Mouse (Mus musculus) 416B (cell line): ENCODE data around the gene Pik3cd.

Experiments
- DNase-seq: peaks from one replicate; pipeline ENCODE4 v3.0.0; 2011; ENCODE audit warnings: low read depth

Pik3cd gene

GRCm38 (mm10) chr4:149724916-149725470 lies 22.6 kb upstream of the Pik3cd start:
- no peak for DNase-seq

DNA sequence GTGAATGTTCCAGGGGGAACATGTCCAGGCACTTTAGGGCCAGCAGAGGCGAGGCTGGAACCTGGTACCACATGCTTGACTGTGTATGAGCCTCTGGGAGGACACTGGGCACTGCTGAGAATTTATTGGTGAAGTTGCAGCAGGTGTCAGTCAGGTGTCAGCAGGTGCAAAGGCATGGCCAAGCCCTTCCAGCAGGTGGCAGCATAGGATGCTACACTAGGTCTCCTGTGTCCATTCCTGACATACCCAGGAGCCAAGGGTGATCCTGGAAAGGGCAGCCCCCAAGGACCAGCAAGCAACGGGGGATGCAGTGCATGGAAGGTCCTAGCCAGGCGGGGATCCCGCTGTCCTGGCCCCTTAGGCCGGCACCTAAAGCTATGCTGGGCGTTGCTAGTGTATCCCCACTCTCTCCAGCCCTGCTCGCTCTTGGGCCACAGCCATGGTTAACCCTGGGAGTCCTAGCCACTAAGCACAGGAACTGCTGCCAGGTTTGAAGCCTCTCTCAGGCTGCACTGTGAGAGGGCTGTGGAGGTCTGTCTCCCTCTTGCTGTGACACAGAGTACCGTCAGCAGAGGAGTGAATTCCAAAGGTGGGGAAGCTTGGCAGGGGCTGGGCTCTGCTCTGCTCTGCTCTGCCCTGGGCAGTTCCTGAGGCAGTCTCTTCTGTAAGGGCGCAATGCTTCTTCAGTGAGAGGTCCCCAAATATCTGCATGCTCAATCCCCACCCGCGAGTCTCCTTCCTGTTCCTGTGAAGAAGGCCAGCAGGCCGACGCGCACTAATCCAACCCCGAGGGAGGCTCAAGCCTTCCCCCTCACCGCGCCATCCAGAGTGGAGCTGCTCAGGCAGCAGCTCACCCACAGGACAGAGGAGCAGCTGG lies 21.7 kb upstream of the Pik3cd start:
- peak; percentile 33 for DNase-seq

DNA sequence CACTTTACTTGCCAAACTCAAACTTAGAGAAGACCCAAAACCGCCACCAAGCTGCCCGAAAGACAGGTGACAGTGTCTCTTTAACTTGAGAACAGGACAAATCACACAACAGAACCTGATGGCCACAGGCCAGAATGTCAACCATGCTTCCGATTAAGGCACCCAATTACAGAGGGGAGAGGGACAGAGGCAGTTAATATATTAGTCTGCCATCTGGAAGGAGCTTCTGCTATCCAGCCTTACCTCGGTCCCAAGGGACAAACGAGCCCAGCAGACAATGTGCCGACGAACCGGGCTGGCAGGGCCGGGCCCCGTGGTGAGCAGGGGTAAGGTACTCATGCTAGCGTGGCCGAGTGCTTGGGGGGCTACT lies 20.6 kb upstream of the Pik3cd start:
- DNase-seq, result no peak

- no peak for DNase-seq
Observed at GRCm38 (mm10) chr4:149722104-149723020, 20.0 kb upstream of the Pik3cd start.

GRCm38 (mm10) chr4:149721163-149721562 lies 18.8 kb upstream of the Pik3cd start:
- no peak for DNase-seq

DNA sequence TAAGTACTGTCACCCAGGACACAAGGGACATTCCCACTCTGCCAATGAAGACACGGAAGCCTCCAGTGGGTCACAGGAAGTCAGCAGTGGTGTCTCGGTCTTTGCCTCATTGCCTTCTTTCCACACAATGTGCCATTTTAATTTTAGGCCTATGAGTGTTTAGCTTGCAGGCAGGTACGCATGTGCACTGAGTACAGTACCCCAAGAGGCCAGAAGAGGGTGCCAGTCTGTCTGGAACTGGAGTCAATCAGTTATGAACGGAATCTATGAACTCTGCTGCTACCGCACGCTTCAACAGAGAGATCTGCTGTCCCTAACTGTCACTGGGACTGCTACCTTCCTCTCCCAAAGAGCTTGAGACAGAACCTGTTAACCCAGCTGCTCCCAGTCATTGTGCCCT lies 17.3 kb upstream of the Pik3cd start:
- DNase-seq, result peak; percentile 51

DNA sequence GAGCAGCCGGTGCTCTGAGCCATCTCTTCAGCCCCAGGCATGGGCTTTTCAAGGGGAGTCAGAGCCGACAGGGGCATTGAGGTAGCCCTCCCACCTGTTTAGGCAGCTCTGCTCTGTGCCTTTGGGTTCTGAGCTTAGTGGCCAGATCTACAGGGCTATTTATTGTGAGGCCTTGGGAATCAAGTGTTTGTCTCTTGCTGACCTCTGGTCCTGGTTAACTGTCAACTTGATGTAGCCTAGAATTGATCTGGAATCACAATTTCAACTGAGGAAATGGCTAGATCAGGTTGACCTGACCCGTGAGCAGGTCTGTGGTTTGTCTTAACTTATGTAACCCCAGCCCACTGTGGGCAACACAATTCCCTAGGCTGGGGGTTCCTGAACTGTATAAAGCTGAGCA lies 12.2 kb upstream of the Pik3cd start:
- DNase-seq, result no peak

- peak; percentile 52 for DNase-seq
Observed at GRCm38 (mm10) chr4:149711955-149712354, 9.6 kb upstream of the Pik3cd start.

- no peak for DNase-seq
Observed at GRCm38 (mm10) chr4:149711485-149711884, 9.1 kb upstream of the Pik3cd start.

GRCm38 (mm10) chr4:149710510-149710909 lies 8.1 kb upstream of the Pik3cd start:
- DNase-seq, result peak; percentile 98

- no peak for DNase-seq
Observed at GRCm38 (mm10) chr4:149705941-149706340, 3.6 kb upstream of the Pik3cd start.

DNA sequence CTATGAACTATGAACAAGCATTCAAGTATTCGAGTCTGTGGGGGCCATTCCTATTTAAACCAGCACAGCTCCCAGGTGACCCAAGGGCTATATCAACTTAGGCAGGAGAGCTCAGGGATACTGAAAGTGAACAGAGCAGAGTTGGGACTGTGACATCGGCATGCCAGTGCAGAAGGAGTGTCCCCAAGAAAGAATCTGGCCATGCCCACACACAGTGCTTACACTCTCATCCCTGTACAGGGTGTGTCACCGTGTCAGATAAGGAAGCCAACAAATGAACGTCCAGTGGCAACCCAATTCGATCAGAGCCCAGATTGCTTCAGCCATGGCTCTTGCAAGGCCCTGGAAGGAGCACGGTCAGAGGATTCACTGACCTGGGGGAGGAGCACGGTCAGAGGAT lies 2.9 kb upstream of the Pik3cd start:
- DNase-seq, result no peak

- no peak for DNase-seq
Observed at GRCm38 (mm10) chr4:149701426-149702209, 753 bp downstream of the Pik3cd start.

GRCm38 (mm10) chr4:149699953-149700352 lies 2.4 kb downstream of the Pik3cd start:
- DNase-seq, result no peak

DNA sequence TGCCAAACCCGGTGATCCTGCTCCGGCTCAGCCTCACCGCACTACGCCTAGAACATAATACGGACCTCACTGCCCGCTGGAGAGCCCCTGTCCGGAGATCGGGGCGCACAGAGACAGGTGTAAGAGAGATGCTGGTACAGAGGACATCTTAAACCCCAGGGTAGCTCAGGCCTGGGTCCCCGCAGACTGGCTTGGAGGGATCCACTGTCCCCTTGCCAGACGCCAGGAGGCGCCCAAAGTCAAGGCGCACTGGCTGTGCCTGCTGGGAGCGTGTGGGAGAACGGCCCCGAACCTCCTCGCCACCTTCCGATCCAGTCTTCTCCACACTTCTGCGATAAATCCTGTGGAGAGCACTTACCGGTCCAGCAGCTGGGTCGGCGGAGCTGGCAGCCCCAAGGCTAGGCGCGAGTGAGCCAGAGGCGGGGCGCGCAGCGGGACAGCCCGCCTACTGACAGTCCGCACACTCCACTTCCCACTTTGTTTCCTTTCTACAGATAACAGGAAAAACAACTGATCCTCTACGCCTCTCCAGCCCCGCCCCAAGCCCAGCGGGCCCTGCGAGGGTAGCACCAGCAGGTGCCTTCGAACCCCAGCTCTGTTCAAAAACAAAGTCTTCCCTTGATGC lies 4.1 kb downstream of the Pik3cd start:
- peak; percentile 84 for DNase-seq

- DNase-seq, result peak; percentile 90
Observed at GRCm38 (mm10) chr4:149697506-149698196, 4.7 kb downstream of the Pik3cd start.

DNA sequence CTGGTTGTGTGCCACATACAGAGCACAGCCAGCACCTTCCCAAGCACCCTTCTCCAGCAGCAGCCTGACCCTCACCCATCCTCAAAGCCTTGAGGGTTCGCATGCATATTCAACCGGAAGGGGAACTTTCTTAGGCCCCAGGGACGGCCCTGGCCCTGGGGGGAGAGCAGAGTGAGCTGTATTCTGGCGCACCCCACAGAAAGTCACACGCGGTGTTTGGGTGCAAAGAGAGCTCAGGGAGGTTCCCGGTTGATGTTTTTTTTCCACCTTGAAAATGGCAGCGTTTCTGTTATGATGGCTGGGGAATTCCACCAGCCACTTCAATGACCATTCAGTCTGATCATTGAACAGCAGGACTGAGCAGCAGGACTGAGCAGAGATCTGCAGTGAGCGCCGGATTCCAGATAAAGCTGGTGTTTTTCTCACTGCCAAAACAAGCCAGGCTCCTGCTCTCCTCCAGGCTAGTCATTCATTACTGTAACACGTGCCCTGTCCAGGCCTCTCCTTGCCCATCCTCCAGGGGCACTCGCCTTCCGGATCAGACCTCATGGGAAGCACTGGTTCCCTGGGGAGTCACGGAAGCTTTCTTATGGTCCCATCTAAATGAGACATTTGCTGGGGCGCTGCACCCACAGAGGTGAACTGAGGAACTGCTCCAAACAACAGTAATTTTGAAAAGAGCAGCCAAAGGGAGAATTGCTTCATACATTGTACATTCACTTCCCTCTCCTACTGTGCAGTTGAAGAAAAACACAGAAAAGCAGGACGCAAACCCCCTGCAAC lies 6.0 kb downstream of the Pik3cd start:
- DNase-seq, result no peak

DNA sequence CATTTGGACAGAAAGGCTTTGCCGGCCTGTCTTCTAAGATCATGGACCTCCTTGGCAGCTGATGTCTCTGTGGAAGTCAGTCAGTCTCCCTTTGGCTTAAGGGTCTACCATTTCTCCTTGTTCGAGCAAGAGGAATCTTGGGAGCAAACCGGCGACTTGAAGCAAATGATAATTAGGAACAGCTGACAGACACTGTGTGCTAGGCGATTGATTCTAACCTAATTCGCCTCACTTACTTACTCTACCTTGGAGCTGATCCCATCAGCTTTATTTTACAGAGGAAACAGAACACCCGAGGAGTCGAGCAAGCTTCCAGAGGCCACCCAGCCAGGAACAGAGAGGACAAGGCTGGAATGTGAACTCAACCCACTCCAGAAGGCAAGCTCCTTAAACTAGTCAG lies 11.0 kb downstream of the Pik3cd start:
- no peak for DNase-seq

- DNase-seq, result peak; percentile 71
Observed at GRCm38 (mm10) chr4:149690828-149691280, 11.5 kb downstream of the Pik3cd start.
